Mouse (Mus musculus): ENCODE measurements around the gene Gm128.

Gm128 gene

GRCm38 (mm10) chr3:95269789-95270188 lies 28.4 kb upstream of the Gm128 start:
- no peak for DNase-seq (ENCODE audit: low read depth in 1 of 2, low spot score in 2 of 2)

GRCm38 (mm10) chr3:95267855-95268254 lies 26.5 kb upstream of the Gm128 start:
- no peak for DNase-seq (ENCODE audit: low read depth in 1 of 2, low spot score in 2 of 2)

GRCm38 (mm10) chr3:95266052-95266451 lies 24.7 kb upstream of the Gm128 start:
- DNase-seq (ENCODE audit: low read depth in 1 of 2, low spot score in 2 of 2), result no peak

GRCm38 (mm10) chr3:95264724-95265123 lies 23.3 kb upstream of the Gm128 start:
- no peak for DNase-seq (ENCODE audit: low read depth in 1 of 2, low spot score in 2 of 2)

- DNase-seq (ENCODE audit: low read depth in 1 of 2, low spot score in 2 of 2), result peak; percentile 36 to 69
Measured at GRCm38 (mm10) chr3:95263089-95263739, 21.8 kb upstream of the Gm128 start.

GRCm38 (mm10) chr3:95261975-95262374 lies 20.6 kb upstream of the Gm128 start:
- DNase-seq (ENCODE audit: low read depth in 1 of 2, low spot score in 2 of 2), result no peak

- DNase-seq (ENCODE audit: low read depth in 1 of 2, low spot score in 2 of 2), result no peak
Measured at GRCm38 (mm10) chr3:95256931-95257330, 15.5 kb upstream of the Gm128 start.

- DNase-seq (ENCODE audit: low read depth in 1 of 2, low spot score in 2 of 2), result no peak
Measured at GRCm38 (mm10) chr3:95250783-95251424, 9.5 kb upstream of the Gm128 start, which contains the start of gene Bnipl. Bnipl (minus strand) TSS chr3:95251193.

- DNase-seq (ENCODE audit: low read depth in 1 of 2, low spot score in 2 of 2), result no peak
Measured at GRCm38 (mm10) chr3:95250361-95250760, 9.0 kb upstream of the Gm128 start.

GRCm38 (mm10) chr3:95247660-95248336 lies 6.4 kb upstream of the Gm128 start:
- no peak for DNase-seq (ENCODE audit: low read depth in 1 of 2, low spot score in 2 of 2)

- DNase-seq (ENCODE audit: low read depth in 1 of 2, low spot score in 2 of 2), result no peak
Measured at GRCm38 (mm10) chr3:95246465-95247231, 5.2 kb upstream of the Gm128 start.

- no peak for DNase-seq (ENCODE audit: low read depth in 1 of 2, low spot score in 2 of 2)
Measured at GRCm38 (mm10) chr3:95243086-95243485, 1.7 kb upstream of the Gm128 start.

GRCm38 (mm10) chr3:95240900-95241299 lies 498 bp downstream of the Gm128 start:
- no peak for DNase-seq (ENCODE audit: low read depth in 1 of 2, low spot score in 2 of 2)

GRCm38 (mm10) chr3:95239971-95240370 lies 1.4 kb downstream of the Gm128 start:
- no peak for DNase-seq (ENCODE audit: low read depth in 1 of 2, low spot score in 2 of 2)

- DNase-seq (ENCODE audit: low read depth in 1 of 2, low spot score in 2 of 2), result no peak
Measured at GRCm38 (mm10) chr3:95239022-95239421, 2.4 kb downstream of the Gm128 start.

- DNase-seq (ENCODE audit: low read depth in 1 of 2, low spot score in 2 of 2), result no peak
Measured at GRCm38 (mm10) chr3:95237541-95238099, 3.8 kb downstream of the Gm128 start.

- DNase-seq (ENCODE audit: low read depth in 1 of 2, low spot score in 2 of 2), result no peak
Measured at GRCm38 (mm10) chr3:95235386-95236301, 5.8 kb downstream of the Gm128 start.

- no peak for DNase-seq (ENCODE audit: low read depth in 1 of 2, low spot score in 2 of 2)
Measured at GRCm38 (mm10) chr3:95233303-95233980, 8.0 kb downstream of the Gm128 start.

GRCm38 (mm10) chr3:95232771-95233170 lies 8.6 kb downstream of the Gm128 start:
- no peak for DNase-seq (ENCODE audit: low read depth in 1 of 2, low spot score in 2 of 2)
